Mouse (Mus musculus) hindbrain, embryonic 15.5 days (tissue): ENCODE measurements around the gene Ewsr1. TPM values are rescaled to one million over a fixed set of nuclear protein-coding genes. Genes with fewer than 3 reads are reported as not detected.

Experiments used
- ATAC-seq: fragments of 200-750 bp; cut with Nextera tagmentation; 2 replicates; pipeline ENCODE4 v1.8.0; 2017; ENCODE audit warnings: low read depth, moderate number of reproducible peaks, moderate TSS enrichment; ENCODE audit not compliant: low FRiP score
- H3K27ac ChIP-seq: fragments of 300-500 bp; sonication (generic); replicated peaks from 2 replicates; pipeline ENCODE4 v1.5.1; 2015; ENCODE audit warnings: mild to moderate bottlenecking, inconsistent platforms
- H3K27me3 ChIP-seq: fragments of 300-500 bp; sonication (generic); 2 replicates; pipeline ENCODE4 v1.6.1; 2015; ENCODE audit warnings: control low read depth, inconsistent platforms
- H3K36me3 ChIP-seq: fragments of 300-500 bp; sonication (generic); 2 replicates; pipeline ENCODE4 v1.6.1; 2015; ENCODE audit warnings: control low read depth, inconsistent platforms
- H3K4me1 ChIP-seq: fragments of 300-500 bp; sonication (generic); replicated peaks from 2 replicates; pipeline ENCODE4 v1.6.1; 2015; ENCODE audit warnings: control low read depth, inconsistent platforms
- H3K4me2 ChIP-seq: fragments of 300-500 bp; sonication (generic); 2 replicates; pipeline ENCODE4 v1.6.1; 2015; ENCODE audit warnings: moderate library complexity, mild to moderate bottlenecking, inconsistent platforms
- H3K4me3 ChIP-seq: fragments of 300-500 bp; sonication (generic); 2 replicates; pipeline ENCODE4 v1.5.1; 2015; ENCODE audit warnings: mild to moderate bottlenecking, inconsistent platforms
- H3K9ac ChIP-seq: fragments of 300-500 bp; sonication (generic); 2 replicates; pipeline ENCODE4 v1.6.1; 2015; ENCODE audit warnings: inconsistent platforms
- H3K9me3 ChIP-seq: fragments of 300-500 bp; sonication (generic); 2 replicates; pipeline ENCODE4 v1.6.1; 2016; ENCODE audit warnings: control low read depth, inconsistent platforms
- WGBS: fragments of 180-500 bp; shearing (Covaris S2); methylation state at CpG from one replicate; pipeline ENCODE4 v1.1.7; 2015; 5-methylcytosine and 5-hydroxymethylcytosine counted together
- polyA plus RNA-seq: library from polyadenylated mRNA; unstranded; fragments of >200 nt; fragmentation: Nextera tagmentation; extraction: Ambion mirVana; gene quantifications from 2 replicates; pipeline ENCODE4 v1.2.1, GENCODE M21; 2015

The Ewsr1 gene
- polyA plus RNA-seq, 1 experiment from 2014 or later = 564 TPM

DNA sequence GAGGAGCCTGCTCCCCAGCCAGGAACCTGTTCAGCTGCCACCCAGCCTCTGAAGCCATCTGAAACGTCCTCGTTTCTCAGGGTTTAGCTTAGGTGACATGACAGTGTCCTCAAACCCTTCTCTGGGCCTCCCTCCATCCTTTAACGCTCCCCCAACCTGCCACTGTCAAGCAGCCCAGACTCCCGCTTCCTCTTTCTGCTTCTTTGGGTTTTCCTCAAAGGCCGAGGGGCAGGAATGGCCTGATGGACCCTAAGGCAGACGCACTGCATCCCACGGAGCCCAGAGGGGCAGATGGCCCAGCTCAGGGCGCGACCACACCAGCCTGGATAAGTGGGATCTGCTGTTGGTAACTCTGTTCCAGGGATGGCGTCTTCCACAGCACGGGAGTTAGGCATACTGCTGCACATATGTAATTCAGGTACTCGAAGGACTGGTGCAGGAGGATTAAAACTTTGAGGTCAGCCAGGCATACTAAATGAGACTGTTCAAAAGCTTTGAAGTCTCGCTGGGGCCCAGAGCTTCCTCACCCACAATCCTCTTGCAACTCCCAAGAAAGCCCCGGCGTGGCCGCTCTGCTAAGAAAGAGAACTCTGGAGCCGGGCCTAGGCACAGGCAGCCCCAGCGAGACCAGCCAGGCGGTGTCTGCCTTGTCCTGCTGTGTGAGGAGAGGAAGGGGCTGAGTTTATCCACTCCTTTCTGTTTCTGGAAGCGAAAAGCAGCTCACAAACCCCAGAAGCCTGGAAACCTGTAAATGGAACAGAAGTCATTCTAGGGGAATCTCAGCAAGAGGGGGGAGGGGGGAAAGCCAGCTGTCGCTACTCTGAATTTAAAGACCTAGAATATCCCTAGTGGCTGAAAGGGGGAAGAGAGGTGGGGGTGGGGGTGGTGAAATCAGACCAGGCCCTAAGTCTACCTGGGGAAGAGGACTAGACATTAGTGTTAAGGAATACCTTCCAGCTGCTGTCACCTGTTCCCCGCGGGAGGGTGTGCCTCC lies 42.8 kb downstream of the Ewsr1 start:
- no peaks in the 10 kb centered on the region; the same call in 1 of the 2 replicates for H3K36me3 ChIP-seq
- ATAC-seq = no peak
- no peak overlapping the region for H3K4me2 ChIP-seq
- no peaks in the 10 kb centered on the region for H3K9me3 ChIP-seq
- H3K27me3 ChIP-seq = peaks cover 47% of the 10 kb centered on the region
- H3K27ac ChIP-seq = no peak overlapping the region
- 34% methylated on average over 23 of the region's 23 CpGs for WGBS
- no peak overlapping the region for H3K9ac ChIP-seq
- H3K4me1 ChIP-seq = peaks cover 26% of the 10 kb centered on the region
- H3K4me3 ChIP-seq = no peak overlapping the region

DNA sequence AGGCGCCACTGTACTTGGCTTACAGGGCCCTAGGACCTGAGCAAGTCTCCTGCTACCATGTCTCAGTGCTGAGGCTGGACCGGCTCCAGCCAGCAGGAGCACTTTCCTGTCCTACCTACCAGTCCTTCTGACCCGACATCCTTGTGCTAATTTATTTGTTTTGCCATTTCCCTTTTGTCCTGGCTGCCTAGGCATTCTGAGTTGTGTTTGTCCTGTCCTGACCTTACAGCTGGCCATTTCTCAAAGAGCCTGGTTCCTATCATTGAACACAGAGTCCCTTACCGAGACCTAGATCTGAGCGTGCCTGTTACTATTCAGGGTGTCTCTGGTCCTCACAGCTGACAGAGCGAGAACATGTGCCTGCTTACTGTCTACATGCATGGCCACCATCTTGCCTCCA lies 44.2 kb downstream of the Ewsr1 start:
- no peak for ATAC-seq
- Histone ChIP-seq H3K4me3 (no peak overlapping the region), H3K9me3 (no peaks in the 10 kb centered on the region), H3K9ac (no peak overlapping the region), H3K4me1 (peaks cover 18% of the 10 kb centered on the region), H3K4me2 (no peak overlapping the region), H3K36me3 (no peaks in the 10 kb centered on the region), H3K27ac (no peak overlapping the region), H3K27me3 (peaks cover 34% of the 10 kb centered on the region)
- 60% methylated on average over 6 of the region's 6 CpGs for WGBS

DNA sequence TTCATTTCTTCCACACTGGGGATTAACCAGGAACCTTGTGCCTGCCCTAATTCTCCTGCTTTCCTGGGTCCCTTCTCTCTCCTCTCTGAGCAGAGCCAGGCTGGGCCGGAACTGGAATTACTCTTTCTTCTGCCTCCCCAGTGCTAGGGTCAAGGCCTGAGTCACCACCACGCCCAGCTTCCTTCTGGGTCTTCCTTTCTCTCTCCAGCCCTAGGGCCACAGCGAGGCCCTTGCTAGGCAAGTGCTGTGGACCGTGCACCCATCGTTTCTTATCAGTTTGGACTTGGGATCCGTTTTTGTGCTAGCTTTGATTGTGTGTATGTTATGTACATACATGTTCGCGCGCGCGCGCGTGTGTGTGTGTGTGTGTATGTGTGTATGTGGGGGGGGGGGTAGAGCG lies 44.9 kb downstream of the Ewsr1 start:
- Histone ChIP-seq H3K4me3 (no peak overlapping the region), H3K27ac (no peak overlapping the region), H3K27me3 (peaks cover 26% of the 10 kb centered on the region), H3K9me3 (no peaks in the 10 kb centered on the region), H3K36me3 (no peaks in the 10 kb centered on the region), H3K4me2 (no peak overlapping the region), H3K4me1 (peaks cover 15% of the 10 kb centered on the region), H3K9ac (no peak overlapping the region)
- WGBS = 91% methylated on average over 14 of the region's 14 CpGs
- no peak for ATAC-seq

DNA sequence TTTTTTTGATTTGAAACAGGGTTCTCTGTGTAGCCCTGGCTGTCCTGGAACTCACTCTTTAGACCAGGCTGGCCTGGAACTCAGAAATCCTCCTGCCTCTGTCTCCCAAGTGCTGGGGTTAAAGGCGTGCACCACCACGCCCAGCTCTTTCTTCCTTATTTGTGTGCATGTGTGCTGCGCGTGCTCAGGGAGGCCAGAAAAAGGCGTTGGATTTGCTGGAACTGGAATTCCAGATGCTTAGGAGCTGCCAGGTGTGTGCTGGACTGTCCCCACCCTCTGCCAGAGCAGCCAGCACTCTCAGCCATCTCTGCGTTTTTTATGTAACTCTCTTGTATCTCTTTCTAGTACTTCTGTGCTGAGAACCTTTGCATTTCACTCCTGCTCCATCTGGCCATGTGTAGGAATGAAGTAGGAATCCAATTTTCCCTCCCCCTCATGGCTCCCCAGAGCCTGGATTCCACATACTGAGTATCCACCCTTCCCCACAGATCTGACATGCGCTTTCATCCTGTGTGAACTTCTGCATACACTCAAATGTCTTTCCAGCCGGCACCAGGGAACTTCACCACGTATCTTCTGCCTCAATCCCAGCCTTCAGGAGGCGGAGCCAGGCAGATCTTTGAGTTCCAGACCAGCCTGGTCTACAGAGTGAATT lies 46.7 kb downstream of the Ewsr1 start:
- H3K9me3 ChIP-seq = no peaks in the 10 kb centered on the region
- no peak overlapping the region for H3K4me2 ChIP-seq
- H3K4me1 ChIP-seq = 0 out of 2 replicates have a peak, but pooled peaks cover 6% of the 10 kb centered on the region
- peaks cover 18% of the 10 kb centered on the region for H3K27me3 ChIP-seq
- H3K27ac ChIP-seq = no peak overlapping the region
- 80% methylated on average over 10 of the region's 10 CpGs for WGBS
- no peak overlapping the region for H3K9ac ChIP-seq
- ATAC-seq = no peak
- no peaks in the 10 kb centered on the region for H3K36me3 ChIP-seq
- H3K4me3 ChIP-seq = no peak overlapping the region

DNA sequence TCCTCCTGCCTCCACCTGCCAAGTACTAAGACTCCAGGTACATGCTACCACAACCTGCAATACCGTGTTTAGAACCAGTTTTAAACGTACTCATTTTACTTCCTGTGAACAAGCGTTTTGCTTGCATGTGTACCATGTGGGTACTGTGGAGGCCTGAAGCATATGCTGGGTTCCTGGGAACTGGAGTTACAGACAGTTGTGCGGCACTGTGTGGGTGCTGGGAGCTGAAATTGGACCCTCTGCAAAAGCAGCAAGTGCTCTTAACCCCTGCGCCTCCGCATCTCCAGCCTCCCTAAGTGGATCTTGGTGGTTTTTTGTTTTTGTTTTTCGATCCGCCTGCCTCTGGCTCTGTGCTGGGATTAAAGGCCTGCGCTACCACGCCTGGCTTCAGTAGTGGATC lies 47.4 kb downstream of the Ewsr1 start:
- ATAC-seq = no peak
- H3K36me3 ChIP-seq = no peaks in the 10 kb centered on the region
- WGBS = 84% methylated on average over 10 of the region's 10 CpGs

GRCm38 (mm10) chr11:5046321-5046926 lies 52.6 kb downstream of the Ewsr1 start:
- peaks cover 13% of the 10 kb centered on the region; the same call in 1 of the 2 replicates for H3K36me3 ChIP-seq
- H3K27me3 ChIP-seq = no peaks in the 10 kb centered on the region
- no peak overlapping the region for H3K4me2 ChIP-seq
- no peaks in the 10 kb centered on the region for H3K4me1 ChIP-seq
- no peak for ATAC-seq
- H3K4me3 ChIP-seq = no peak overlapping the region
- H3K9ac ChIP-seq = no peak overlapping the region
- 52% methylated on average over 12 of the region's 12 CpGs for WGBS
- H3K9me3 ChIP-seq = no peaks in the 10 kb centered on the region
- no peak overlapping the region for H3K27ac ChIP-seq

More for the DNA sequence above, 47.4 kb downstream of the Ewsr1 start:
- Histone ChIP-seq H3K9ac (no peak overlapping the region), H3K4me2 (no peak overlapping the region), H3K27ac (no peak overlapping the region), H3K4me1 (0 out of 2 replicates have a peak, but pooled peaks cover 6% of the 10 kb centered on the region), H3K4me3 (no peak overlapping the region), H3K9me3 (no peaks in the 10 kb centered on the region), H3K27me3 (peaks cover 11% of the 10 kb centered on the region; the same call in 1 of the 2 replicates)

DNA sequence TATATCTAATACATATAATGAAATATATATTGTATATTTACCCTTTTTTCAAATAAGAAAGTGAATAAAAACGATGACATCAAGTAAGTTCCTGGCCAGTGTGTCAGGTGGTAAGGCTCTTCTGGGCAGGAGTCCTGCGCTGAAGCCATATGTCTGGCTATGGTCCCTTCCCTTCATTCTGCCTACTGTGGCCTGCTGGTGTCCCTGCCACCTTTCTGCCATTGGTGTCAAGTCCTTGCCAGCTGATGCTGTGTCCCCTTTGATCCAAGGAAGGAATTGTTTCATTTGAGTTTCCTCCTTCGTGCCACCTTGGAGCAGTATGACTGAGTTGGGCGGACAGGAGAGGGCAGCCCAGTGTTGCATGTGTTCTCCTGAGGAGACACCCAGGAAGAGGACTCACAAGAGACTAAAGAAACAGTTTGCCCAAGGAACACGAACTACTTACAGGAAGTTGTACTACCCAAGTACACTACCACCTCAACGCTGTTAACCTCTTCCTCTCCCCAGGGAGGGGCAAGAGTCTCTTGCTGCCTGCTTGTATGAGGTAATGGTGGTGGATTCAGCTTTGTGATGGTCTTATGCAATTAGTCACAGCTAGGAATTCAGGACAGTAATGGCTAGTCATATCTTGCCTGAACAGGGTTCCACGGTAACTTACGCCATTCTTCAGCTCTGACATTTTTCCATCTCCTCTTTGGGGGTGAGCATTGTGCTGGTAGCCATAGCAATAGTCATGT lies 56.3 kb downstream of the Ewsr1 start:
- Histone ChIP-seq H3K4me2 (no peak overlapping the region), H3K27ac (no peak overlapping the region), H3K4me3 (no peak overlapping the region), H3K9ac (no peak overlapping the region), H3K4me1 (no peaks in the 10 kb centered on the region), H3K9me3 (no peaks in the 10 kb centered on the region), H3K27me3 (no peaks in the 10 kb centered on the region), H3K36me3 (peaks cover 34% of the 10 kb centered on the region)
- 87% methylated on average over 8 of the region's 8 CpGs for WGBS
- ATAC-seq = no peak

- H3K4me2 ChIP-seq = no peak overlapping the region
- H3K27ac ChIP-seq = no peak overlapping the region
- ATAC-seq = no peak
- peaks cover 50% of the 10 kb centered on the region for H3K36me3 ChIP-seq
- 75% methylated on average over 18 of the region's 18 CpGs for WGBS
- H3K4me3 ChIP-seq = no peak overlapping the region
- H3K27me3 ChIP-seq = no peaks in the 10 kb centered on the region
- no peaks in the 10 kb centered on the region for H3K4me1 ChIP-seq
- H3K9ac ChIP-seq = no peak overlapping the region
- H3K9me3 ChIP-seq = no peaks in the 10 kb centered on the region
These were observed 57.8 kb downstream of the Ewsr1 start for GRCm38 (mm10) chr11:5041144-5041780.

DNA sequence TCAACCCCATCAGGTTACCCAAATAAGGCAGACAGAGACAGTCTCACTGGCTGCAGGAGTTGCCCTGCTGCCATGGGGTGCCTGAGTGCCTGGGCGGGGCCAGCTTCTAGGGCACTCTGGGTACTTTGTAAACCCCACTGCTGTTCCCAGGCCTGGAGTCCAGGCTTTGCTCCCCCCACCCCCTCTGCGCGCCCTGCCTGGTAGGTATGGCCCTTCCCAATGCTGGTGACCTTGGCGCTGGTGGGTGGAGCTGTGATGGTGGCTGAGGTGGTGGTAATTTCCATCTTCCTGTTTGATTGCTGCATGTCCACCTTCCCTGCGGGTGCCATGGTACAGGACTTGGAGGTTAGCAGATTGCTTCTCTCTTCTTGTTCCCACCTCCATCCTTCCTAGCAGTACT lies 58.5 kb downstream of the Ewsr1 start:
- no peak for ATAC-seq
- H3K36me3 ChIP-seq = peaks cover 56% of the 10 kb centered on the region

DNA sequence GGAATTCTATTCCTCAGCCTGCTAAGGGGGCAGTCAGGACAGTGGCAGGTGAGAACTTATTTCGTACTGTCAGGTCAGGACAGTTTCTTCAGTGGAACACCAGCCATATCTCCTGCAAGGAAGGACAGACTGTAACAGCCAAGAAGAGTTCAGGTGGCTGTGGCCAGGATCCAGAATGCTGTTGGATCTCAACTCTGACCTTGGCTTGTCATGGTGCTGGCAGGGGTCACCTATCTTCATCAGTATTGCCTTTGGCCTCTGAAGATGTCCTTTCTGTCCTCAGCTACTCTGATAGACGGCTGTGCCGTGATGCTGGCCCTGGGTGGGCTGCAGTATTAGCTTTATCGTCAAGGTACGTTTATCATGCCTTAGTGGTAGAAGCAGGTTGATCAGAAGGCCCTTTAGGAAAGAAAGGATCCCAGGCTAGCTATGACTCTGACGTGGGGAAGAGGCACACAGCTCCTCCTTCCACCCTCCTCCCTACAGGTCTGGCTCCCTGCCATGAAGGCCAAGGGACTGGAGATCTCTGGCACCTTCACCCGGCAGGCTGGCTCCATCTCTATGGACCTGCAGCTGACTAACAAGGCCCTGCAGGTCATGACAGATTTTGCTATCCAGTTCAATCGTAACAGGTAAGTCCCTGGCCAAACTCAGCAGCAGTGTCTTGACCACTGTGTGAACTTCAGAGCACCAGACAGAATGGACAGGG lies 61.8 kb downstream of the Ewsr1 start:
- Histone ChIP-seq H3K9ac (no peak overlapping the region), H3K4me1 (no peaks in the 10 kb centered on the region), H3K27ac (no peak overlapping the region), H3K4me3 (no peak overlapping the region), H3K9me3 (no peaks in the 10 kb centered on the region), H3K27me3 (no peaks in the 10 kb centered on the region), H3K4me2 (no peak overlapping the region), H3K36me3 (peaks cover 81% of the 10 kb centered on the region)
- ATAC-seq = no peak
- 88% methylated on average over 8 of the region's 8 CpGs for WGBS

More for the DNA sequence above, 58.5 kb downstream of the Ewsr1 start:
- H3K4me3 ChIP-seq = no peak overlapping the region
- H3K4me1 ChIP-seq = no peaks in the 10 kb centered on the region
- H3K27ac ChIP-seq = no peak overlapping the region
- WGBS = 94% methylated on average over 5 of the region's 5 CpGs
- no peaks in the 10 kb centered on the region for H3K9me3 ChIP-seq
- H3K27me3 ChIP-seq = no peaks in the 10 kb centered on the region
- no peak overlapping the region for H3K9ac ChIP-seq
- no peak overlapping the region for H3K4me2 ChIP-seq

GRCm38 (mm10) chr11:5035421-5035820 lies 63.6 kb downstream of the Ewsr1 start:
- 88% methylated on average over 4 of the region's 4 CpGs for WGBS
- Histone ChIP-seq H3K9me3 (no peaks in the 10 kb centered on the region), H3K27me3 (no peaks in the 10 kb centered on the region), H3K4me1 (no peaks in the 10 kb centered on the region), H3K4me3 (no peak overlapping the region), H3K4me2 (no peak overlapping the region), H3K36me3 (peaks cover 92% of the 10 kb centered on the region), H3K27ac (no peak overlapping the region), H3K9ac (no peak overlapping the region)
- ATAC-seq = no peak
